Mouse (Mus musculus): ENCODE measurements around the gene Apopt1. TPM values are rescaled to one million over a fixed set of nuclear protein-coding genes. Genes with fewer than 3 reads are reported as not detected.
A peak's percentile ranks its signal among the peaks of the same experiment; 100 is the strongest.

The Apopt1 gene
- 10 to 100 TPM in 19 of 26 experiments, 1 to 10 TPM in 7; 5.3 to 34.1 (median 17.7) TPM for total RNA-seq (2018; cell fraction: chromatin; rRNA removed)
- 10 to 100 TPM; 20.9 to 34.0 (median 27.7) TPM for total RNA-seq (2018; cell fraction: cytosol; rRNA removed)
- 10 to 100 TPM in 14 of 26 experiments, 1 to 10 TPM in 12; 4.4 to 26.4 (median 12.6) TPM for total RNA-seq (2018; cell fraction: nucleus; rRNA removed)
- 25.8 to 45.9 TPM (median 27.0 TPM) in 3 replicates for polyA plus RNA-seq (2018)

- Histone ChIP-seq H3K36me3 (ENCODE audit: inconsistent target) (peaks cover 26% of the 10 kb centered on the region), H3K79me2 (ENCODE audit: inconsistent target) (peaks cover 70% of the 10 kb centered on the region; the same call in 1 of the 2 replicates), H3K27ac (no peak within 1 kb of the TSS), H3K4me3 (ENCODE audit: inconsistent target) (peak within 1 kb of the TSS; percentile 69)
- 1% methylated on average over 86 of the region's 86 CpGs for WGBS (ENCODE audit: missing documents)
Observed at GRCm38 (mm10) chr12:111713004-111713651, at the start of gene Apopt1, which contains the start of gene Bag5. Apopt1 (plus strand) TSS chr12:111713261. Bag5 (minus strand) TSS chr12:111713257.

GRCm38 (mm10) chr12:111664144-111664634 lies 48.9 kb upstream of the Apopt1 start:
- Histone ChIP-seq H3K27ac (no peak overlapping the region), H3K79me2 (ENCODE audit: inconsistent target) (no peaks in the 10 kb centered on the region), H3K36me3 (ENCODE audit: inconsistent target) (0 out of 2 replicates have a peak, but pooled peaks cover under 1% of the 10 kb centered on the region), H3K4me3 (ENCODE audit: inconsistent target) (no peak overlapping the region)
- WGBS (ENCODE audit: missing documents): 88% methylated on average over 6 of the region's 6 CpGs

- no peaks in the 10 kb centered on the region for H3K36me3 ChIP-seq (ENCODE audit: inconsistent target)
- no peak overlapping the region for H3K4me3 ChIP-seq (ENCODE audit: inconsistent target)
- WGBS (ENCODE audit: missing documents): 98% methylated on average over 13 of the region's 13 CpGs
- H3K27ac ChIP-seq: no peak overlapping the region
- H3K79me2 ChIP-seq (ENCODE audit: inconsistent target): peaks cover 4% of the 10 kb centered on the region
Observed at GRCm38 (mm10) chr12:111665041-111665880, 47.8 kb upstream of the Apopt1 start.

GRCm38 (mm10) chr12:111666380-111666779 lies 46.7 kb upstream of the Apopt1 start:
- Histone ChIP-seq H3K79me2 (ENCODE audit: inconsistent target) (peaks cover 15% of the 10 kb centered on the region), H3K36me3 (ENCODE audit: inconsistent target) (no peaks in the 10 kb centered on the region), H3K4me3 (ENCODE audit: inconsistent target) (no peak overlapping the region), H3K27ac (no peak overlapping the region)
- WGBS (ENCODE audit: missing documents): 78% methylated on average over 13 of the region's 13 CpGs

- Histone ChIP-seq H3K36me3 (ENCODE audit: inconsistent target) (no peaks in the 10 kb centered on the region), H3K4me3 (ENCODE audit: inconsistent target) (no peak overlapping the region), H3K27ac (no peak overlapping the region), H3K79me2 (ENCODE audit: inconsistent target) (peaks cover 22% of the 10 kb centered on the region)
- 93% methylated on average over 5 of the region's 5 CpGs for WGBS (ENCODE audit: missing documents)
Observed at GRCm38 (mm10) chr12:111667421-111667820, 45.6 kb upstream of the Apopt1 start.

GRCm38 (mm10) chr12:111668457-111668912 lies 44.6 kb upstream of the Apopt1 start:
- WGBS (ENCODE audit: missing documents): 1% methylated on average over 8 of the region's 8 CpGs
- Histone ChIP-seq H3K79me2 (ENCODE audit: inconsistent target) (peaks cover 22% of the 10 kb centered on the region), H3K36me3 (ENCODE audit: inconsistent target) (no peaks in the 10 kb centered on the region), H3K27ac (peak overlapping the region; percentile 86), H3K4me3 (ENCODE audit: inconsistent target) (no peak overlapping the region)

GRCm38 (mm10) chr12:111669000-111669788 lies 43.9 kb upstream of the Apopt1 start:
- Histone ChIP-seq H3K36me3 (ENCODE audit: inconsistent target) (no peaks in the 10 kb centered on the region), H3K4me3 (ENCODE audit: inconsistent target) (no peak overlapping the region), H3K27ac (peak overlapping the region; percentile 86), H3K79me2 (ENCODE audit: inconsistent target) (peaks cover 22% of the 10 kb centered on the region)
- WGBS (ENCODE audit: missing documents): 76% methylated on average over 18 of the region's 23 CpGs

- peak overlapping the region; percentile 86; the same call in 1 of the 2 replicates for H3K27ac ChIP-seq
- no peak overlapping the region for H3K4me3 ChIP-seq (ENCODE audit: inconsistent target)
- WGBS (ENCODE audit: missing documents): 88% methylated on average over 7 of the region's 8 CpGs
- H3K79me2 ChIP-seq (ENCODE audit: inconsistent target): peaks cover 22% of the 10 kb centered on the region
- no peaks in the 10 kb centered on the region for H3K36me3 ChIP-seq (ENCODE audit: inconsistent target)
Observed at GRCm38 (mm10) chr12:111669961-111670360, 43.1 kb upstream of the Apopt1 start.

GRCm38 (mm10) chr12:111670371-111670971 lies 42.6 kb upstream of the Apopt1 start:
- Histone ChIP-seq H3K27ac (peak overlapping the region; percentile 86; the same call in 1 of the 2 replicates), H3K79me2 (ENCODE audit: inconsistent target) (peaks cover 22% of the 10 kb centered on the region), H3K36me3 (ENCODE audit: inconsistent target) (no peaks in the 10 kb centered on the region), H3K4me3 (ENCODE audit: inconsistent target) (peak overlapping the region; percentile 73; the same call in 1 of the 2 replicates)
- 62% methylated on average over 29 of the region's 29 CpGs for WGBS (ENCODE audit: missing documents)

- peak overlapping the region; percentile 73 for H3K4me3 ChIP-seq (ENCODE audit: inconsistent target)
- H3K36me3 ChIP-seq (ENCODE audit: inconsistent target): no peaks in the 10 kb centered on the region
- 10% methylated on average over 35 of the region's 35 CpGs for WGBS (ENCODE audit: missing documents)
- peaks cover 22% of the 10 kb centered on the region for H3K79me2 ChIP-seq (ENCODE audit: inconsistent target)
- peak overlapping the region; percentile 66 for H3K27ac ChIP-seq
Observed at GRCm38 (mm10) chr12:111670976-111671375, 42.1 kb upstream of the Apopt1 start.

GRCm38 (mm10) chr12:111671431-111671902 lies 41.6 kb upstream of the Apopt1 start:
- WGBS (ENCODE audit: missing documents): 2% methylated on average over 34 of the region's 34 CpGs
- Histone ChIP-seq H3K79me2 (ENCODE audit: inconsistent target) (peaks cover 22% of the 10 kb centered on the region), H3K36me3 (ENCODE audit: inconsistent target) (no peaks in the 10 kb centered on the region), H3K4me3 (ENCODE audit: inconsistent target) (peak overlapping the region; percentile 73), H3K27ac (peak overlapping the region; percentile 66)

GRCm38 (mm10) chr12:111672176-111672575 lies 40.9 kb upstream of the Apopt1 start, which contains the start of gene Ckb:
Ckb (minus strand) TSS chr12:111672338.
- H3K27ac ChIP-seq: peak within 1 kb of the TSS; percentile 66
- peaks cover 22% of the 10 kb centered on the region for H3K79me2 ChIP-seq (ENCODE audit: inconsistent target)
- H3K36me3 ChIP-seq (ENCODE audit: inconsistent target): no peaks in the 10 kb centered on the region
- peak within 1 kb of the TSS; percentile 73 for H3K4me3 ChIP-seq (ENCODE audit: inconsistent target)
- WGBS (ENCODE audit: missing documents): under 1% methylated on average over 30 of the region's 31 CpGs

GRCm38 (mm10) chr12:111672581-111672980 lies 40.5 kb upstream of the Apopt1 start:
- peak overlapping the region; percentile 73; the same call in 1 of the 2 replicates for H3K4me3 ChIP-seq (ENCODE audit: inconsistent target)
- WGBS (ENCODE audit: missing documents): 22% methylated on average over 12 of the region's 12 CpGs

More at GRCm38 (mm10) chr12:111672581-111672980, 40.5 kb upstream of the Apopt1 start:
- Histone ChIP-seq H3K27ac (no peak overlapping the region), H3K79me2 (ENCODE audit: inconsistent target) (peaks cover 22% of the 10 kb centered on the region), H3K36me3 (ENCODE audit: inconsistent target) (no peaks in the 10 kb centered on the region)

Data from macrophage (primary cell).